Mouse (Mus musculus) large intestine, adult 2 months (tissue): ENCODE data around the gene Dstyk. TPM values are rescaled to one million over a fixed set of nuclear protein-coding genes. Genes with fewer than 3 reads are reported as not detected.

Source experiments
- DNase-seq: peaks from one replicate; pipeline ENCODE4 v3.0.0-alpha.2; 2012; ENCODE audit warnings: low read depth, low spot score
- WGBS: fragments of 180-500 bp; shearing (Covaris S2); methylation state at CpG from one replicate; pipeline ENCODE4 v1.1.7; 2018; 5-methylcytosine and 5-hydroxymethylcytosine counted together
- polyA plus RNA-seq: library from polyadenylated mRNA; depleted of rRNA; stranded (reverse); fragments of >200 nt; gene quantifications from 2 replicates; pipeline ENCODE4 v1.2.3, GENCODE M21; 2012; rRNA removed

The Dstyk gene
- polyA plus RNA-seq, 1 experiment, result 2.5 TPM

DNA sequence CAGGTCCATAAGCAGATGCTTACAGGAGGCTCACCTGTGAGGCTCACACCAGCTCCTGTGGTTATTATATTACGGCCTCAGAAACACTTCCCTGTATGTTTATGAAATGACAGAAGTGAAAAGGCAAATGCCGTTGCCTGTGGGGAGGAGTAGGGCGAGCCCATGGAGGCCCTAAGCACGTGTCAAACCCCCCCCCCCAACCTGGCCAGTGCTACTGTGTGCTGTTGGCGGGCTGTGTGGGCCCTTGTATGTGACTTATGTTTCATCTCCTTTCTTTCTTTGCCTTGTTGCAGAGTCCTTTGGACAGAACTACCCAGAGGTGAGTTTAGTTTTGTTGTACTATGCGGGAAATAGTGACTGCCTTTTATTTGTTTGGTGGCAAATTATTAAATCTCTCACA is 66.4 kb downstream of the Dstyk start:
- WGBS, result 69% methylated on average over 6 of the region's 6 CpGs

DNA sequence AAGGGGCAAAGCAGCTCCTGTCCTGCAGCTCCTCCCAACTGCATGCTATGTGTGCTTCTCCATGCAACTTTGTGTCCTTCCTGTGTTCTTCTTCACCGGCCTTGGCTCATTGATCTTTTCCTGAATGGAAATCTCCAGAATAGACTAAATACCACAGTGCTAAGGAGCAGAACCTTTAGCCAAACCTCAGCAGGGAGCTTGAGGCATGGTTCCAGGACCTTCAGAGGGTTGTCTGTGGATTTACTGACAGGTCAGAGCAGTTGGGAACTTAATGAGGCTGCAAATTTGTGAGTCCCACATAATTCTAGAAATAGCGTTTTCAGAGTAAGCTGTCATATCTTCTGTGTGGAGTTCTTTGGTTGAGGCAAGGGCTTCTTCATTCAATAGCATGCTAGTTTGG is 83.2 kb downstream of the Dstyk start:
- 93% methylated on average over 2 of the region's 2 CpGs for WGBS
- no peak for DNase-seq

More for the DNA sequence above, 66.4 kb downstream of the Dstyk start:
- no peak for DNase-seq

DNA sequence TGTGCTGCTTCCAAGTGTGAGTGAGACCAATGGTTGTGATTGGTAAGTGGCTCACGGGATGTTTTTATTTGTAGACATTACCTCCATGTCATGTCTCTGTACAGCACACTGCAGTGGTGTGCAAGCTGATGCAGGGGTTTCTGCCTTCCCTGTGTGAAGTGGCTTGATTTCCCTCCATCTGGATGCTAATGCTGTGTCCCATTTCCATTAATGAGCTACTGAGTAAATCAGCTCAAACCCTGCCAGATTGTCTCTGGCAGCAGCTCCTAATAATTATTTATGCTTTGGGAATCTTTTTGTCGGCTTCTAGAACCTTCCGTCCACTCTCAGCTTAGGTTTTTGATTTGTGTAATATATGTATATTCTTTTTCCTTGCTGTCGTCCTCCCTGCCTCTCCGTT is 87.8 kb downstream of the Dstyk start:
- DNase-seq, result no peak
- WGBS, result 81% methylated on average over 5 of the region's 5 CpGs

DNA sequence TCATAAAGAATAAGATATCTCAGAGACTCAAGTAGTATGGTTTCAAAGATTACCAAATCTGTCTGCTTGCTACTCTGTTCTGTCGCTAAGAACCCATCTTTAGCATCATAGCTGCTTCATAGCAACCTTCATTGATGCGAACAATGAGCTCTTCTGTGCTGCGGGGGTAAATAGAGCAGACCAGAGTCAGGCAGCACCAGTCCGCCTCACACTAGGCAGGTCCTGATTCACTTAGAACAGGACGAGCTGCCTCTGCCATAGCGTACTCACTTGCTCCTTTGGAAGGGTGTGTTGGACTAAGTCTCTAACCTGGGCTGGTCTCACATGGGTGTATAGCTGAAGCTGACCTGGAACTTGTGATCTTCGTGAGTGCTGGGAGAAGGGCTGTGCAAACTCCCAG is 88.7 kb downstream of the Dstyk start, which contains the start of gene Tmem81:
TSS of gene Tmem81 (plus strand) at position 173 of the 400 bp plus-strand sequence.
- DNase-seq, result no peak
- 89% methylated on average over 7 of the region's 7 CpGs for WGBS

DNA sequence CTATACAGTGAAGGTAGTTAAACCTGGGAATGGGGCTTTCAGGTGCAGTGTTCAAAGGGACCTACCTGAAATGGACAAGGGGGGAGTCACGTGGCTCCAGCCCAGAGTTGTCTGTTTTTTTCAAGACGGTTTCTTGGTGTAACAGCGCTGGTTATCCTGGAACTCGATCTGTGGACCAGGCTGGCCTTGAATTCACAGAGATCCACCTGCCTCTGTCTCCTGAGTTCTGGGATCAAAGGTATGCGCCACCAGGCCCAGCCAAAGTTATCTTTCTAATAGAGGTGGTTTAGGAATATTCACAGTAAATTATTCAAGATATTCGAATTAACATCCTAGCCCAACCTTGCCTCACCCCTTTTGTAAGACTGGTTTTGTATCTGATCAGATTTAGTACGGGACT is 89.3 kb downstream of the Dstyk start:
- no peak for DNase-seq
- WGBS, result 91% methylated on average over 7 of the region's 7 CpGs

DNA sequence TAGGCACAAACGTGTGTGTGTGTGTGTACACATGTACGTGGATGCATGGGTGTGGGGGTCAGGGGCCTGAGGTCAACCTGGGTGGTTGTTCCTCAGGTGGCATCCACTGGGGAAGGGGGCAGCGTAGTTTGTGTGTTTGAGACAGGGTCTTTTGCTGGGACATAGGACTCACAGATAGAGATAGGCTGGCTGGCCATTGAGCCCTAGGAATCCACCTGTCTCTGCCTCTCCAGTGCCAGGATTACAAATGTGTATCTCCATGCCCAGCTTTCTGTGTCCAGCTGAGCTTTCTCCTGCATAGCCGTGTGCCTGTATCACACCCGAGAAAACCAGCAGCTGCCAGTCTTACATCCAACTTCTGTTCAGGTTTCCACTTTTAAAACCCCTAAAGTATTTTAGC is 92.4 kb downstream of the Dstyk start:
- 70% methylated on average over 5 of the region's 5 CpGs for WGBS

DNA sequence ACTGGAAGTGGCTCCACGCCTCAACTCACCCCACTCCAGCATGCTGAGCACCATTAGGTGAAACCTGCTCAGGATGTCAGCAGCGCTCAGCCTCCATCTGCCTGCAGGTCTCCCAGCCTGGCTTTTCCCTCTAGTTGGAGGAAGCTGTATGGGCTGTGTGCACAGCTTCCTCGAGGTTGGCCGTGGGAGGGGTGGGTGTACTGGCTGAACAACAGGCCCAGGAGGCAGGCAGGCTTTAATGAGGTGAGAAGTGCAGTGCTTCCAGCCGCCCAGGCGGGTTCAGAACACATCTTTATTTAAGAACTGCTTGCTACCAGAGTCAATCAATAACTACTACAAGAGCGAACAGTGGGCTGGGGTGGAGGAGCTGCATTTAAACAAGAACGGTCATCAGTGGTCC is 94.2 kb downstream of the Dstyk start:
- WGBS, result 28% methylated on average over 8 of the region's 8 CpGs
- no peak for DNase-seq

More for the DNA sequence above, 92.4 kb downstream of the Dstyk start:
- DNase-seq, result no peak

DNA sequence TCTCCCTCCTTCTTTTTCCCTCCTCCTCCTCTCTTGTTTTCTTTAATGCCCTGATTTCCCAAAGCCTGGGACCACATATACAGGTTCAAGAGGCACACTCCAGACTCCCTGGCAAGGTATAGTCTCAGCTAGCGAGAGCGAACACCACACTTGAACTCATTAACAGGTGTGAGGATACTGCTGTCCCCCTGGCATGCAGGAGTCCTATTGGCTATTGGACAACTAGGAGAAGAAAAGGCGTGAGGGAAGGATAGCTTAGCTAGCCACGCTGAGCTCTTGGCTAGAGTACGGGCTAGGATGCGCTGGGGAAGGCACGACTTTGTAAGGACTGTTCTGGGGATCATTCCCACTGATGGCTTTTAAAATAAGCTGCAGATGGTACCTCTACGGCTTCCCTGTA is 94.8 kb downstream of the Dstyk start:
- 72% methylated on average over 8 of the region's 8 CpGs for WGBS
- DNase-seq, result no peak

DNA sequence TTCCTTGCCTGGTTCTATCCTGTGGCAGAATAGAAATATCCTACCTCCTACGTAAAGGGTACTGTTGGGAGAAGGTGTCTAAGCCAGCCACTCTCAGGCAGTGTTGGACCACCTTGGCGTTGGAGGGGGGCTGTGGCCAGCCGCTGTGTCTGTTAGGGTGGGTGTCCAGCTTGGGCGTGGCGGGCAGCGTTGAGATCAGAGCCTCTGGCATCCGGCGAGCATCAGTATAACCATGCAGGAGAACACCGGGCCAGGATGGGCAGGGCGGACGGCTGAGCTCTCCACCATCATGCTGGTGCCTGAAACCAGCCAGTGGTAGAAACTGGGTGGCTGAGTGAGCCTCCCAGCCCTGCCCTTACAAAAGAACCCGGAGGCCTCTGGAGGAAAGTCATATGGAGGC is 98.0 kb downstream of the Dstyk start:
- no peak for DNase-seq
- 89% methylated on average over 12 of the region's 12 CpGs for WGBS

Other genes with a start within 250 kb of the Dstyk start
- gene Lemd1, start 226.1 kb upstream of the Dstyk start, polyA plus RNA-seq, result 0.17 TPM in 1 of 2 replicates, not detected in the other
- 0.01 TPM in 1 of 2 replicates, not detected in the other for gene AC124108.1, start 226.1 kb upstream of the Dstyk start, polyA plus RNA-seq
- not detected in 2 replicates for gene Gm10188, start 187.8 kb upstream of the Dstyk start, polyA plus RNA-seq
- 1.1 and 1.6 TPM in 2 replicates for gene Klhdc8a, start 118.9 kb upstream of the Dstyk start, polyA plus RNA-seq
- 55.4 and 75.8 TPM in 2 replicates for gene Nuak2, start 101.4 kb upstream of the Dstyk start, polyA plus RNA-seq
- gene Tmcc2, start 26.3 kb upstream of the Dstyk start, polyA plus RNA-seq, result 2.0 and 2.9 TPM in 2 replicates
- gene Rbbp5, start 59.8 kb downstream of the Dstyk start, polyA plus RNA-seq, result 16.5 and 18.2 TPM in 2 replicates
- 2.2 and 2.4 TPM in 2 replicates for gene Tmem81, start 88.7 kb downstream of the Dstyk start, polyA plus RNA-seq
- gene Cntn2, start 125.7 kb downstream of the Dstyk start, polyA plus RNA-seq, result 0.15 and 0.21 TPM in 2 replicates